In genomic region chr10:41830445-41830844, GRCm38 (mm10) we compare ENCODE assay signal across 21 mouse cellular contexts. TPM values are rescaled to one million over a fixed set of nuclear protein-coding genes. Genes with fewer than 3 reads are reported as not detected.
DNase-seq lines count a peak whose midpoint lies in the region; ATAC-seq and TF ChIP-seq lines count a peak whose summit lies in the region.
"Had no signal": no experiment of that assay in that cellular context is flagged by ENCODE, and none has a peak within 500 bp of the region (broad histone marks: within the 10 kb centered on the region; RNA-seq: fewer than 3 reads in every experiment).

No protein-coding gene starts in this region.

- H3K36me3 ChIP-seq in heart, embryonic 15.5 days = no peaks in the 10 kb centered on the region
- H3K36me3 ChIP-seq: embryonic facial prominence, embryonic 10.5 days; embryonic facial prominence, embryonic 15.5 days; forebrain, embryonic 12.5 days; G1E; hindbrain, embryonic 12.5 days; limb, embryonic 10.5 days; limb, embryonic 15.5 days; liver, embryonic 13.5 days; midbrain, embryonic 10.5 days; midbrain, embryonic 15.5 days; neural tube, embryonic 12.5 days had no signal

- peak overlapping the region; percentile 47 for H3K27ac ChIP-seq in heart, embryonic 15.5 days
- H3K27ac ChIP-seq: embryonic facial prominence, embryonic 10.5 days; embryonic facial prominence, embryonic 15.5 days; forebrain, embryonic 12.5 days; hindbrain, embryonic 12.5 days; kidney, postnatal 0 days; limb, embryonic 10.5 days; limb, embryonic 15.5 days; liver, embryonic 13.5 days; midbrain, embryonic 10.5 days; midbrain, embryonic 15.5 days; neural tube, embryonic 12.5 days had no signal

- H3K4me1 ChIP-seq in heart, embryonic 15.5 days (replicated peaks) = peaks cover 26% of the 10 kb centered on the region
- H3K4me1 ChIP-seq: forebrain, embryonic 12.5 days; hindbrain, embryonic 12.5 days; midbrain, embryonic 10.5 days; neural tube, embryonic 12.5 days had no signal

- DNase-seq in frontal cortex, postnatal 36 days (ENCODE audit: low spot score in 2 of 2) = no peak
- no peak for DNase-seq in heart, adult 8-10 months (ENCODE audit: low spot score)
- DNase-seq in 3T3-L1 (ENCODE audit: low read depth, low spot score) = peak; percentile 6
- no peak for DNase-seq in Patski (ENCODE audit: low read depth, low spot score)
- no peak for DNase-seq in adrenal gland, postnatal 36 days

- H3K9me3 ChIP-seq in heart, embryonic 15.5 days (replicated peaks) = no peaks in the 10 kb centered on the region
- H3K9me3 ChIP-seq: embryonic facial prominence, embryonic 10.5 days; embryonic facial prominence, embryonic 15.5 days; forebrain, embryonic 12.5 days; G1E; hindbrain, embryonic 12.5 days; limb, embryonic 10.5 days; limb, embryonic 15.5 days; liver, embryonic 13.5 days; midbrain, embryonic 10.5 days; midbrain, embryonic 15.5 days; neural tube, embryonic 12.5 days had no signal

- no peak overlapping the region for H3K4me2 ChIP-seq in heart, embryonic 15.5 days
- H3K4me2 ChIP-seq: embryonic facial prominence, embryonic 15.5 days; forebrain, embryonic 12.5 days; hindbrain, embryonic 12.5 days; limb, embryonic 15.5 days; liver, embryonic 13.5 days; midbrain, embryonic 15.5 days; neural tube, embryonic 12.5 days had no signal

- in situ Hi-C loops in Patski (cut with MboI; ENCODE audit: low pct_unique_long_range_greater_than_20kb) = loop anchor here (5.0 to 10.0 kb wide), 3 partner anchors 64 to 467 kb away; no protein-coding TSS in a partner anchor

- 0 out of 2 replicates have a peak overlapping the region, but pooled peaks have one; percentile 4 for H3K9ac ChIP-seq in heart, embryonic 15.5 days
- H3K9ac ChIP-seq: embryonic facial prominence, embryonic 15.5 days; forebrain, embryonic 12.5 days; hindbrain, embryonic 12.5 days; limb, embryonic 15.5 days; liver, embryonic 13.5 days; midbrain, embryonic 15.5 days; neural tube, embryonic 12.5 days had no signal

- no peaks in the 10 kb centered on the region for H3K27me3 ChIP-seq in heart, embryonic 15.5 days
- no peaks in the 10 kb centered on the region for H3K27me3 ChIP-seq in Patski
- H3K27me3 ChIP-seq: embryonic facial prominence, embryonic 15.5 days; forebrain, embryonic 12.5 days; hindbrain, embryonic 12.5 days; limb, embryonic 15.5 days; liver, embryonic 13.5 days; midbrain, embryonic 15.5 days; neural tube, embryonic 12.5 days had no signal

- H3K4me3 ChIP-seq in heart, embryonic 15.5 days = no peak overlapping the region
- H3K4me3 ChIP-seq: embryonic facial prominence, embryonic 10.5 days; embryonic facial prominence, embryonic 15.5 days; forebrain, embryonic 12.5 days; hindbrain, embryonic 12.5 days; limb, embryonic 10.5 days; limb, embryonic 15.5 days; liver, embryonic 13.5 days; midbrain, embryonic 10.5 days; midbrain, embryonic 15.5 days; neural tube, embryonic 12.5 days had no signal

- ATAC-seq in frontal cortex, adult (ENCODE audit: low TSS enrichment) = peak; percentile 39; the same call in 1 of the 2 replicates
- ATAC-seq in heart, embryonic 15.5 days (replicated peaks; ENCODE audit: insufficient number of reproducible peaks, insufficient read depth, low FRiP score, low read depth) = no peak
- peak; percentile 26 for ATAC-seq in Patski
- ATAC-seq in megakaryocyte, adult 5-6 weeks (ENCODE audit: poor library complexity, severe bottlenecking) = no peak
- ATAC-seq: intestine, embryonic 16.5 days had no signal

- CTCF ChIA-PET in Patski (lab: Charles Lee) = interaction anchor here (1.0 to 2.0 kb wide), 8 partner anchors 8 to 465 kb away, joined by 3 to 6 read pairs (median 3); no protein-coding TSS in a partner anchor

- POLR2A ChIA-PET in Patski (lab: Charles Lee) = interaction anchor here (0.6 kb wide), 1 partner anchor 79 kb away, joined by 3 read pairs; no protein-coding TSS in a partner anchor

- 48% methylated on average over 4 of the region's 4 CpGs for WGBS in heart, embryonic 15.5 days

- TF ChIP-seq CTCF in Patski (IDR thresholded peaks at IDR 0.05) = no peak

RNA-seq across cellular contexts. Expression of gene Sesn1, which starts 20.7 kb away (rescaled TPM):
- polyA plus RNA-seq in heart, embryonic 15.5 days (2015; fragmentation: Nextera tagmentation; extraction: Ambion mirVana) = 36.7 and 40.2 TPM in 2 replicates
- 100 to 1,000 TPM in 2 of 4 experiments, 10 to 100 TPM in 2; 87.8 to 136 (median 109) TPM for total RNA-seq in heart, adult 8-10 months (2022)
- polyA plus RNA-seq in Patski (2021) = 28.6 TPM
- 19.4 and 21.5 TPM in 2 replicates for total RNA-seq in megakaryocyte, adult 5-6 weeks (2015)
- 15.1 and 15.7 TPM in 2 replicates for total RNA-seq in megakaryocyte, adult 5-6 weeks (2017)
- total RNA-seq in adrenal gland, postnatal 36 days (2021) = 10 to 100 TPM; 19.9 to 22.6 TPM

RNA-seq across cellular contexts. Expression of gene Cep57l1, which starts 20.8 kb away (rescaled TPM):
- polyA plus RNA-seq in heart, embryonic 15.5 days (2015; fragmentation: Nextera tagmentation; extraction: Ambion mirVana) = 20.0 and 20.4 TPM in 2 replicates
- 1 to 10 TPM; 2.1 to 4.3 (median 3.0) TPM for total RNA-seq in heart, adult 8-10 months (2022)
- 17.3 TPM for polyA plus RNA-seq in Patski (2021)
- 14.4 and 18.6 TPM in 2 replicates for total RNA-seq in megakaryocyte, adult 5-6 weeks (2015)
- total RNA-seq in megakaryocyte, adult 5-6 weeks (2017) = 21.2 and 28.0 TPM in 2 replicates
- total RNA-seq in adrenal gland, postnatal 36 days (2021) = 1 to 10 TPM; 7.2 to 7.3 TPM

Comparison
In these comparisons a context has a peak if more than half of its experiments do, and no peak if none do; other contexts are left out.
1. ATAC-seq: peak in frontal cortex, adult (single experiment) and Patski (single experiment); none in heart, embryonic 15.5 days (single experiment) and megakaryocyte, adult 5-6 weeks (single experiment).